Mouse (Mus musculus) heart, postnatal 0 days (tissue): Measurements from ENCODE around the gene Limch1.

ENCODE experiments used
- CTCF ChIP-seq: IDR thresholded peaks from 2 replicates; pipeline ENCODE4 v1.5.1; 2016; ENCODE audit warnings: antibody characterized with exemption, control low read depth, low read depth
- EP300 ChIP-seq: IDR thresholded peaks from 2 replicates; pipeline ENCODE4 v1.6.1; 2016; ENCODE audit warnings: antibody characterized with exemption, low read depth

GRCm38 (mm10) chr5:67016450-67016849, 270.8 kb downstream of the Limch1 start:
- TF ChIP-seq EP300 = no peak
- peak; percentile 93 for TF ChIP-seq CTCF
